Mouse (Mus musculus): Measurements from ENCODE around the gene Crbn. TPM values are rescaled to one million over a fixed set of nuclear protein-coding genes. Genes with fewer than 3 reads are reported as not detected.

Gene Crbn
- total and polyA plus RNA-seq, 2 experiments from 2014 or later = 30.3 to 33.6 TPM

DNA sequence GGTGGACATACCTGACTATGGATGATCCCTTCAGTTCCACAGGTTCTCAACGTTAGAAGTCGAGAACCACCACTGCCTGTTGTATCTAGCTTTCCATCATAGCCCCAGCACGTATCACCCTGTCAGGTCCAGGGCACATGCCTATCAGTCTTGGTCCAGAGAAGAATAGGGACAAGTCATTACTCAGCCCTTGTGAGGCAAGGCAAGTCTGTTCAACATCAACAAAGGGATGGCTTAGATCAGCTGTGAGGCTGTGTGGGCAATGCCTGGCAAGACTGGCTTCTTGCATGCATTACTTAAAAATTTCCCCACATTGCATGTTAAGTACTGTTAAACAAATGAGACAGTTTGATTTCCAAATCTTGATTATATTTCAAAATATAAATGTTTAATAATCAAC lies 52.1 kb downstream of the Crbn start:
- Histone ChIP-seq H3K9me3 (replicated peaks; ENCODE audit: control insufficient read depth, low read length) (no peaks in the 10 kb centered on the region), H3K36me3 (replicated peaks; ENCODE audit: control insufficient read depth, insufficient read depth, low read length) (no peaks in the 10 kb centered on the region), H3K27me3 (ENCODE audit: control insufficient read depth, insufficient read depth, low read length) (no peaks in the 10 kb centered on the region), H3K4me1 (ENCODE audit: control insufficient read depth, insufficient read depth) (no peaks in the 10 kb centered on the region), H3K4me2 (ENCODE audit: low read depth, low read length) (no peak overlapping the region), H3K4me3 (ENCODE audit: low read depth, low read length) (no peak overlapping the region), H3K27ac (ENCODE audit: low read depth) (no peak overlapping the region), H3K9ac (replicated peaks; ENCODE audit: low read depth, low read length) (no peak overlapping the region)
- WGBS = 64% methylated on average over 3 of the region's 3 CpGs
- ATAC-seq (ENCODE audit: insufficient read depth, low read depth) (no peak), DNase-seq (ENCODE audit: low spot score) (no peak)
- TF ChIP-seq CTCF (IDR thresholded peaks at IDR 0.05; ENCODE audit: low read depth) = no peak
- no peak for TF ChIP-seq EP300 (IDR thresholded peaks at IDR 0.05; ENCODE audit: low read depth)

- Histone ChIP-seq H3K27ac (ENCODE audit: low read depth) (no peak overlapping the region), H3K9me3 (replicated peaks; ENCODE audit: control insufficient read depth, low read length) (no peaks in the 10 kb centered on the region), H3K4me1 (ENCODE audit: control insufficient read depth, insufficient read depth) (no peaks in the 10 kb centered on the region), H3K36me3 (replicated peaks; ENCODE audit: control insufficient read depth, insufficient read depth, low read length) (no peaks in the 10 kb centered on the region), H3K9ac (replicated peaks; ENCODE audit: low read depth, low read length) (no peak overlapping the region), H3K27me3 (ENCODE audit: control insufficient read depth, insufficient read depth, low read length) (no peaks in the 10 kb centered on the region), H3K4me2 (ENCODE audit: low read depth, low read length) (no peak overlapping the region), H3K4me3 (ENCODE audit: low read depth, low read length) (no peak overlapping the region)
- no peak for TF ChIP-seq CTCF (IDR thresholded peaks at IDR 0.05; ENCODE audit: low read depth)
- TF ChIP-seq EP300 (IDR thresholded peaks at IDR 0.05; ENCODE audit: low read depth) = no peak
- no peak for DNase-seq (ENCODE audit: low spot score)
- no peak for ATAC-seq (ENCODE audit: insufficient read depth, low read depth)
- 74% methylated on average over 5 of the region's 5 CpGs for WGBS
Measured at GRCm38 (mm10) chr6:106747251-106747650, 52.6 kb downstream of the Crbn start.

DNA sequence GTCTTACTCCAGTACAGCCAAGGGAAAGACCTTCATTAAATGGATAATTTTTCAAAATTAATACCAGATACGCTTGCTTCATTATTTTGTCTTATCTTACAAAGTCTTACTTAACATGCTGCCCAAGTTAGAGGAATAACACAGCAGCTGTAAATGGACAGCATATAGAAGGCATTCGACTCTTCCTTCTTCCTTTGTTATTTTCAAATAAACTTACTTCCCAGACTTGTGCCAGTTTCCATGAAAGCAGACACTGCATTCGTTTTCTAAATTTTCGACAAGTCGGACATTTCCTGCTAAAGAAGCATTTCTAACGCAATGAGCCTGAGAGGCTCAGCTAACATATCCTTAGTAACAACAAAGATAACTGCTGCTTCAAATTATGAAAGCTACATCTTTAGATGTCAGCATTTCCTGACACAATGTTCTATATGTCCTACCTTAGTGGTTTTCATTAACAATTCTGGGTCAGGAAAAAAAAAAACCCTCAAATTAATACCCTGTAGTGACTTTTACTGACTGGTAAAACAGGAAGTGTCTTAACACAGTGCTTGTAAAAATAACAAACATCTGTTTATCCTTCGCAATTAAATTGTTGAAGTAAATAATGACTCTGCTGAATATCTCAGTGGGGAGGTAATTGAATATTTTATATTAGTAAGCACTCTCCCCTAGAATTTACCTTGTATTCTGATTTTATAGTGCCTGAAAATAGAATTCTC lies 54.0 kb downstream of the Crbn start:
- no peak overlapping the region for H3K9ac ChIP-seq (replicated peaks; ENCODE audit: low read depth, low read length)
- DNase-seq (ENCODE audit: low spot score) (no peak), ATAC-seq (ENCODE audit: insufficient read depth, low read depth) (no peak)
- no peak overlapping the region for H3K27ac ChIP-seq (ENCODE audit: low read depth)
- no peak overlapping the region for H3K4me2 ChIP-seq (ENCODE audit: low read depth, low read length)
- H3K27me3 ChIP-seq (ENCODE audit: control insufficient read depth, insufficient read depth, low read length) = no peaks in the 10 kb centered on the region
- H3K36me3 ChIP-seq (replicated peaks; ENCODE audit: control insufficient read depth, insufficient read depth, low read length) = no peaks in the 10 kb centered on the region
- WGBS = 62% methylated on average over 7 of the region's 7 CpGs
- no peaks in the 10 kb centered on the region for H3K4me1 ChIP-seq (ENCODE audit: control insufficient read depth, insufficient read depth)
- H3K4me3 ChIP-seq (ENCODE audit: low read depth, low read length) = no peak overlapping the region
- H3K9me3 ChIP-seq (replicated peaks; ENCODE audit: control insufficient read depth, low read length) = no peaks in the 10 kb centered on the region
- TF ChIP-seq EP300 (IDR thresholded peaks at IDR 0.05; ENCODE audit: low read depth) = no peak
- TF ChIP-seq CTCF (IDR thresholded peaks at IDR 0.05; ENCODE audit: low read depth) = no peak

GRCm38 (mm10) chr6:106743556-106744233 lies 56.2 kb downstream of the Crbn start:
- Histone ChIP-seq H3K9ac (replicated peaks; ENCODE audit: low read depth, low read length) (no peak overlapping the region), H3K4me3 (ENCODE audit: low read depth, low read length) (no peak overlapping the region), H3K27me3 (ENCODE audit: control insufficient read depth, insufficient read depth, low read length) (no peaks in the 10 kb centered on the region), H3K9me3 (replicated peaks; ENCODE audit: control insufficient read depth, low read length) (no peaks in the 10 kb centered on the region), H3K36me3 (replicated peaks; ENCODE audit: control insufficient read depth, insufficient read depth, low read length) (no peaks in the 10 kb centered on the region), H3K4me1 (ENCODE audit: control insufficient read depth, insufficient read depth) (no peaks in the 10 kb centered on the region), H3K27ac (ENCODE audit: low read depth) (no peak overlapping the region), H3K4me2 (ENCODE audit: low read depth, low read length) (no peak overlapping the region)
- WGBS = 53% methylated on average over 7 of the region's 7 CpGs
- ATAC-seq (ENCODE audit: insufficient read depth, low read depth) (no peak), DNase-seq (ENCODE audit: low spot score) (no peak)
- no peak for TF ChIP-seq EP300 (IDR thresholded peaks at IDR 0.05; ENCODE audit: low read depth)
- TF ChIP-seq CTCF (IDR thresholded peaks at IDR 0.05; ENCODE audit: low read depth) = no peak

DNA sequence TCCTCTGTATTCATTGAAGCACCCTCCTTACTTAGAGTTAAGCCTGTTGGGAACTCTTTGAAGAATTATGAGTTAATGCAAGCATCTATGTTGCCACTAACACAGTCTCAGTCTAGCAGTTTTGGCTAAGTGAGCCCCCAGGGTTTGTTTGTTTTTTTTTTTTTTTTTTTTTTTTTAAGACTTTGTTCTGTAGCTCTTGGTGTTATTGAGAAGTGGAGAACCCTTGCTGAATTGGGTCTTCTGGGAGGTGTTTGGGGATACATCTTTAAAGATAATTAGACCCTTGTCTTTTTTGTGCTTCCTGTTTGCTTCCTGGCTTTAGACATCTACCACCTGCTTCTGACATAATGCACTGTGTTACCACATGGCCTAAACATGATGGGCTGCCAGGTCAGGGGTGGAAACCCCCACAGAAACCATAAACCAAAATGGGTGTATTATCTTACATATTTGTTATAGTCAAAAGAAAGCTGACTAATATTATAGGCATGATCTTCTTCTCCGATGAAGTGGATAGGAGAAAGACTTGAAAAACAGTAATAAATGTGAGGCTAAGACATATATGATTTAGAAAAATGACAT lies 59.5 kb downstream of the Crbn start:
- ATAC-seq (ENCODE audit: insufficient read depth, low read depth) = no peak
- H3K4me2 ChIP-seq (ENCODE audit: low read depth, low read length) = no peak overlapping the region
- H3K4me3 ChIP-seq (ENCODE audit: low read depth, low read length) = no peak overlapping the region
- no peak overlapping the region for H3K27ac ChIP-seq (ENCODE audit: low read depth)
- no peaks in the 10 kb centered on the region for H3K9me3 ChIP-seq (replicated peaks; ENCODE audit: control insufficient read depth, low read length)
- no peaks in the 10 kb centered on the region for H3K36me3 ChIP-seq (replicated peaks; ENCODE audit: control insufficient read depth, insufficient read depth, low read length)
- 71% methylated on average over 1 of the region's 1 CpGs for WGBS
- H3K27me3 ChIP-seq (ENCODE audit: control insufficient read depth, insufficient read depth, low read length) = no peaks in the 10 kb centered on the region
- H3K9ac ChIP-seq (replicated peaks; ENCODE audit: low read depth, low read length) = no peak overlapping the region
- no peak for DNase-seq (ENCODE audit: low spot score)
- H3K4me1 ChIP-seq (ENCODE audit: control insufficient read depth, insufficient read depth) = no peaks in the 10 kb centered on the region
- TF ChIP-seq CTCF (IDR thresholded peaks at IDR 0.05; ENCODE audit: low read depth) (no peak), EP300 (IDR thresholded peaks at IDR 0.05; ENCODE audit: low read depth) (no peak)
